Mouse (Mus musculus) stomach, embryonic 15.5 days (tissue): Measurements from ENCODE around the gene Gm21992. TPM values are rescaled to one million over a fixed set of nuclear protein-coding genes. Genes with fewer than 3 reads are reported as not detected.
"Not testable (repeated sequence)": the region's sequence is repeated elsewhere in the genome, so short reads cannot be mapped to it uniquely, and the experiment has no call there.

ENCODE experiments used
- ATAC-seq: fragments of 200-750 bp; cut with Nextera tagmentation; 2 replicates; pipeline ENCODE4 v1.8.0; 2017; ENCODE audit warnings: low read depth, moderate number of reproducible peaks, moderate TSS enrichment; ENCODE audit not compliant: insufficient read depth, low FRiP score
- H3K27ac ChIP-seq: fragments of 300-500 bp; sonication (generic); 2 replicates; pipeline ENCODE4 v1.5.1; 2015; ENCODE audit warnings: mild to moderate bottlenecking, inconsistent platforms
- H3K27me3 ChIP-seq: fragments of 300-500 bp; sonication (generic); replicated peaks from 2 replicates; pipeline ENCODE4 v1.6.1; 2015; ENCODE audit warnings: inconsistent platforms
- H3K36me3 ChIP-seq: fragments of 300-500 bp; sonication (generic); 2 replicates; pipeline ENCODE4 v1.6.1; 2015; ENCODE audit warnings: inconsistent platforms
- H3K4me1 ChIP-seq: fragments of 300-500 bp; sonication (generic); 2 replicates; pipeline ENCODE4 v1.6.1; 2015; ENCODE audit warnings: inconsistent platforms
- H3K4me2 ChIP-seq: fragments of 300-500 bp; sonication (generic); 2 replicates; pipeline ENCODE4 v1.6.1; 2015; ENCODE audit warnings: mild to moderate bottlenecking, inconsistent platforms
- H3K4me3 ChIP-seq: fragments of 300-500 bp; sonication (generic); replicated peaks from 2 replicates; pipeline ENCODE4 v1.5.1; 2015; ENCODE audit warnings: inconsistent platforms
- H3K9ac ChIP-seq: fragments of 300-500 bp; sonication (generic); 2 replicates; pipeline ENCODE4 v1.6.1; 2015; ENCODE audit warnings: inconsistent platforms
- H3K9me3 ChIP-seq: fragments of 300-500 bp; sonication (generic); 2 replicates; pipeline ENCODE4 v1.6.1; 2016; ENCODE audit warnings: inconsistent platforms
- WGBS: fragments of 180-500 bp; shearing (Covaris S2); methylation state at CpG from one replicate; pipeline ENCODE4 v1.1.7; 2015; 5-methylcytosine and 5-hydroxymethylcytosine counted together
- polyA plus RNA-seq: library from polyadenylated mRNA; unstranded; fragments of >200 nt; fragmentation: Nextera tagmentation; extraction: Ambion mirVana; gene quantifications from 2 replicates; pipeline ENCODE4 v1.2.1, GENCODE M21; 2015

The Gm21992 gene
- polyA plus RNA-seq, 1 experiment from 2014 or later = 38.0 TPM

- H3K4me3 ChIP-seq = peak within 1 kb of the TSS; percentile 66
- H3K36me3 ChIP-seq = no peaks in the 10 kb centered on the region
- H3K4me1 ChIP-seq = peaks cover 16% of the 10 kb centered on the region
- H3K9ac ChIP-seq = peak within 1 kb of the TSS; percentile 25; the same call in 1 of the 2 replicates
- H3K4me2 ChIP-seq = peak within 1 kb of the TSS; percentile 98
- 0 out of 2 replicates have a peak within 1 kb of the TSS, but pooled peaks have one; percentile 28 for H3K27ac ChIP-seq
- no peaks in the 10 kb centered on the region for H3K9me3 ChIP-seq
- peaks cover 14% of the 10 kb centered on the region for H3K27me3 ChIP-seq
- under 1% methylated on average over 25 of the region's 25 CpGs for WGBS
- peak; percentile 98 for ATAC-seq
Observed at GRCm38 (mm10) chr19:4839149-4839548, 27.7 kb upstream of the Gm21992 start, which contains the start of the genes Ccs and Ccdc87. TSS of gene Ccs (minus strand) at chr19:4839332. TSS of gene Ccdc87 (plus strand) at chr19:4839366.

- peak overlapping the region; percentile 98 for H3K4me2 ChIP-seq
- H3K27me3 ChIP-seq = peaks cover 14% of the 10 kb centered on the region
- H3K4me1 ChIP-seq = peaks cover 16% of the 10 kb centered on the region
- WGBS = 28% methylated on average over 10 of the region's 10 CpGs
- peak overlapping the region; percentile 25; the same call in 1 of the 2 replicates for H3K9ac ChIP-seq
- peak overlapping the region; percentile 66 for H3K4me3 ChIP-seq
- 0 out of 2 replicates have a peak, but pooled peaks cover 1% of the 10 kb centered on the region for H3K36me3 ChIP-seq
- ATAC-seq = no peak; the same call in 1 of the 2 replicates
- H3K27ac ChIP-seq = 0 out of 2 replicates have a peak overlapping the region, but pooled peaks have one; percentile 28
- H3K9me3 ChIP-seq = no peaks in the 10 kb centered on the region
Observed at GRCm38 (mm10) chr19:4838526-4839140, 27.2 kb upstream of the Gm21992 start.

- H3K4me1 ChIP-seq = peaks cover 16% of the 10 kb centered on the region
- H3K9me3 ChIP-seq = no peaks in the 10 kb centered on the region
- 93% methylated on average over 6 of the region's 6 CpGs for WGBS
- H3K36me3 ChIP-seq = 0 out of 2 replicates have a peak, but pooled peaks cover 5% of the 10 kb centered on the region
- no peak overlapping the region for H3K9ac ChIP-seq
- H3K27ac ChIP-seq = no peak overlapping the region
- peaks cover 14% of the 10 kb centered on the region for H3K27me3 ChIP-seq
- H3K4me3 ChIP-seq = no peak overlapping the region
- no peak overlapping the region for H3K4me2 ChIP-seq
- no peak for ATAC-seq
Observed at GRCm38 (mm10) chr19:4837049-4837448, 25.6 kb upstream of the Gm21992 start.

GRCm38 (mm10) chr19:4836096-4836495 is 24.7 kb upstream of the Gm21992 start:
- no peak for ATAC-seq
- peaks cover 14% of the 10 kb centered on the region for H3K27me3 ChIP-seq
- no peak overlapping the region for H3K9ac ChIP-seq
- H3K27ac ChIP-seq = no peak overlapping the region
- no peak overlapping the region for H3K4me2 ChIP-seq
- WGBS = 62% methylated on average over 2 of the region's 2 CpGs
- 0 out of 2 replicates have a peak, but pooled peaks cover 5% of the 10 kb centered on the region for H3K36me3 ChIP-seq
- H3K9me3 ChIP-seq = no peaks in the 10 kb centered on the region
- peaks cover 16% of the 10 kb centered on the region for H3K4me1 ChIP-seq
- H3K4me3 ChIP-seq = no peak overlapping the region

GRCm38 (mm10) chr19:4833977-4834376 is 22.6 kb upstream of the Gm21992 start:
- 86% methylated on average over 8 of the region's 8 CpGs for WGBS
- H3K9me3 ChIP-seq = no peaks in the 10 kb centered on the region
- H3K4me2 ChIP-seq = no peak overlapping the region
- 0 out of 2 replicates have a peak, but pooled peaks cover 9% of the 10 kb centered on the region for H3K36me3 ChIP-seq
- H3K4me1 ChIP-seq = peaks cover 9% of the 10 kb centered on the region
- ATAC-seq = no peak
- H3K27ac ChIP-seq = no peak overlapping the region
- H3K4me3 ChIP-seq = no peak overlapping the region
- H3K9ac ChIP-seq = no peak overlapping the region
- H3K27me3 ChIP-seq = no peaks in the 10 kb centered on the region

GRCm38 (mm10) chr19:4829156-4829555 is 17.7 kb upstream of the Gm21992 start:
- H3K36me3 ChIP-seq = peaks cover 18% of the 10 kb centered on the region; the same call in 1 of the 2 replicates
- no peaks in the 10 kb centered on the region for H3K4me1 ChIP-seq
- H3K4me2 ChIP-seq = no peak overlapping the region

GRCm38 (mm10) chr19:4828444-4829114 is 17.2 kb upstream of the Gm21992 start:
- Histone ChIP-seq H3K27me3 (no peaks in the 10 kb centered on the region), H3K4me2 (no peak overlapping the region), H3K9ac (no peak overlapping the region), H3K4me3 (no peak overlapping the region), H3K9me3 (no peaks in the 10 kb centered on the region), H3K36me3 (peaks cover 17% of the 10 kb centered on the region; the same call in 1 of the 2 replicates), H3K27ac (peak overlapping the region; percentile 35; the same call in 1 of the 2 replicates), H3K4me1 (no peaks in the 10 kb centered on the region)
- peak; percentile 75 for ATAC-seq
- WGBS = 51% methylated on average over 16 of the region's 16 CpGs

More at GRCm38 (mm10) chr19:4829156-4829555, 17.7 kb upstream of the Gm21992 start:
- Histone ChIP-seq H3K9me3 (no peaks in the 10 kb centered on the region), H3K9ac (no peak overlapping the region), H3K4me3 (no peak overlapping the region), H3K27ac (no peak overlapping the region), H3K27me3 (no peaks in the 10 kb centered on the region)
- ATAC-seq = no peak
- 55% methylated on average over 7 of the region's 7 CpGs for WGBS

- H3K4me2 ChIP-seq = no peak overlapping the region
- WGBS = 58% methylated on average over 5 of the region's 5 CpGs
- H3K9ac ChIP-seq = no peak overlapping the region
Observed at GRCm38 (mm10) chr19:4820678-4821303, 9.4 kb upstream of the Gm21992 start.

GRCm38 (mm10) chr19:4817182-4817835 is 5.9 kb upstream of the Gm21992 start:
- no peaks in the 10 kb centered on the region for H3K36me3 ChIP-seq
- 48% methylated on average over 1 of the region's 1 CpGs for WGBS
- peak; percentile 79 for ATAC-seq
- no peaks in the 10 kb centered on the region for H3K27me3 ChIP-seq
- H3K27ac ChIP-seq = peak overlapping the region; percentile 31
- no peak overlapping the region for H3K9ac ChIP-seq
- H3K9me3 ChIP-seq = no peaks in the 10 kb centered on the region
- H3K4me1 ChIP-seq = no peaks in the 10 kb centered on the region
- no peak overlapping the region for H3K4me2 ChIP-seq
- no peak overlapping the region for H3K4me3 ChIP-seq

More at GRCm38 (mm10) chr19:4820678-4821303, 9.4 kb upstream of the Gm21992 start:
- Histone ChIP-seq H3K27me3 (no peaks in the 10 kb centered on the region), H3K9me3 (no peaks in the 10 kb centered on the region), H3K27ac (no peak overlapping the region; the same call in 1 of the 2 replicates), H3K4me3 (no peak overlapping the region), H3K4me1 (no peaks in the 10 kb centered on the region), H3K36me3 (peaks cover 4% of the 10 kb centered on the region; the same call in 1 of the 2 replicates)
- peak; percentile 60; the same call in 1 of the 2 replicates for ATAC-seq

GRCm38 (mm10) chr19:4813015-4813414 is 1.6 kb upstream of the Gm21992 start:
- no peaks in the 10 kb centered on the region for H3K36me3 ChIP-seq
- H3K27ac ChIP-seq = no peak overlapping the region
- H3K27me3 ChIP-seq = no peaks in the 10 kb centered on the region
- WGBS = 77% methylated on average over 6 of the region's 6 CpGs
- no peak for ATAC-seq
- no peak overlapping the region for H3K4me2 ChIP-seq
- peaks cover 11% of the 10 kb centered on the region for H3K4me1 ChIP-seq
- H3K9me3 ChIP-seq = no peaks in the 10 kb centered on the region
- H3K4me3 ChIP-seq = no peak overlapping the region
- H3K9ac ChIP-seq = no peak overlapping the region

GRCm38 (mm10) chr19:4812334-4812949 is 1.0 kb upstream of the Gm21992 start:
- H3K27me3 ChIP-seq, H3K36me3 ChIP-seq, H3K9me3 ChIP-seq, ATAC-seq: not testable (repeated sequence)
- Histone ChIP-seq H3K4me2 (peak overlapping the region; percentile 49), H3K4me1 (peaks cover 13% of the 10 kb centered on the region), H3K9ac (peak overlapping the region; percentile 69; the same call in 1 of the 2 replicates), H3K27ac (peak overlapping the region; percentile 94; the same call in 1 of the 2 replicates), H3K4me3 (peak overlapping the region; percentile 77)
- WGBS = 70% methylated on average over 8 of the region's 8 CpGs
